Mouse (Mus musculus) CH12.LX (cell line): ENCODE results near the gene Kcnn3. TPM values are rescaled to one million over a fixed set of nuclear protein-coding genes. Genes with fewer than 3 reads are reported as not detected.

Experiments used
- DNase-seq: peaks from one replicate; pipeline ENCODE4 v3.0.0-alpha.2; 2013; ENCODE audit errors: extremely low read depth
- H3K27ac ChIP-seq: 2 replicates; pipeline ENCODE4 v1.5.1; 2012; ENCODE audit warnings: low read depth, mild to moderate bottlenecking, control low read depth, moderate library complexity; ENCODE audit not compliant: insufficient read depth
- H3K27me3 ChIP-seq: replicated peaks from 2 replicates; pipeline ENCODE3; 2012; ENCODE audit warnings: inconsistent platforms
- H3K36me3 ChIP-seq, 2 experiments: replicated peaks in 1 of 2; 2 replicates each; pipeline versions ENCODE3 to v1.6.1; 2012; ENCODE audit warnings: inconsistent platforms in 1 of 2, low read length in 1 of 2, mild to moderate bottlenecking in 1 of 2, mixed read lengths in 1 of 2, moderate library complexity in 1 of 2; ENCODE audit not compliant: control insufficient read depth in 1 of 2, insufficient read depth in 1 of 2
- H3K4me1 ChIP-seq, 2 experiments: 2 replicates each; pipeline ENCODE4 v1.6.1; 2012; ENCODE audit warnings: inconsistent platforms in 1 of 2, moderate library complexity in 1 of 2; ENCODE audit not compliant: insufficient read depth in 2 of 2, control insufficient read depth in 1 of 2
- H3K4me2 ChIP-seq: 2 replicates; pipeline ENCODE4 v1.6.1; 2012; ENCODE audit warnings: low read depth, mild to moderate bottlenecking, control low read depth; ENCODE audit not compliant: poor library complexity, insufficient read depth, severe bottlenecking
- H3K4me3 ChIP-seq, 3 experiments: fragments of 150-350 bp in 1 of 3; sonication (generic) in 1 of 3; replicated peaks in 1 of 3; 2 replicates each; pipeline versions ENCODE3 to v1.5.1; 2011 to 2012; ENCODE audit warnings: low read depth in 2 of 3, low read length in 2 of 3, mild to moderate bottlenecking in 2 of 3, moderate library complexity in 2 of 3, control low read depth in 1 of 3, improper control_type of control experiment in 1 of 3, inconsistent platforms in 1 of 3, mixed read lengths in 1 of 3; ENCODE audit not compliant: poor library complexity in 1 of 3
- H3K79me2 ChIP-seq: replicated peaks from 2 replicates; pipeline ENCODE4 v1.6.1; 2012; ENCODE audit warnings: mild to moderate bottlenecking, moderate library complexity; ENCODE audit not compliant: control insufficient read depth, poor library complexity, insufficient read depth, severe bottlenecking; ENCODE audit errors: extremely low read depth
- H3K9ac ChIP-seq: 2 replicates; pipeline ENCODE4 v1.6.1; 2012; ENCODE audit warnings: low read depth, mild to moderate bottlenecking, control low read depth, moderate library complexity; ENCODE audit not compliant: insufficient read depth
- H3K9me3 ChIP-seq: replicated peaks from 2 replicates; pipeline ENCODE3; 2012; ENCODE audit warnings: low read length, inconsistent platforms, mixed read lengths
- CHD1 ChIP-seq: IDR thresholded peaks from 2 replicates; pipeline ENCODE4 v1.6.1; 2012; ENCODE audit warnings: low read depth, low read length, improper control_type of control experiment, inconsistent platforms
- CHD2 ChIP-seq: IDR thresholded peaks from 2 replicates; pipeline ENCODE4 v1.6.1; 2011; ENCODE audit warnings: low read length, improper control_type of control experiment
- EP300 ChIP-seq: IDR thresholded peaks from 2 replicates; pipeline ENCODE4 v1.6.1; 2011; ENCODE audit warnings: low read length, improper control_type of control experiment
- ETS1 ChIP-seq: conservative IDR thresholded peaks from 2 replicates; pipeline ENCODE4 v1.6.1; 2012; ENCODE audit warnings: low read depth, mild to moderate bottlenecking, inconsistent platforms, low read length, improper control_type of control experiment, moderate library complexity
- HCFC1 ChIP-seq: IDR thresholded peaks from 2 replicates; pipeline ENCODE4 v1.6.1; 2012; ENCODE audit warnings: low read depth, mild to moderate bottlenecking, inconsistent platforms, low read length, improper control_type of control experiment
- IRF4 ChIP-seq: IDR thresholded peaks from 2 replicates; pipeline ENCODE4 v1.6.1; 2014; ENCODE audit warnings: low read depth, mild to moderate bottlenecking, inconsistent platforms, low read length, improper control_type of control experiment
- JUN ChIP-seq: IDR thresholded peaks from 2 replicates; pipeline ENCODE4 v1.6.1; 2011; ENCODE audit warnings: low read depth, mild to moderate bottlenecking, low read length, improper control_type of control experiment, moderate library complexity; ENCODE audit not compliant: insufficient read depth
- MAFK ChIP-seq: IDR thresholded peaks from 2 replicates; pipeline ENCODE4 v1.6.1; 2011; ENCODE audit warnings: low read length, improper control_type of control experiment; ENCODE audit not compliant: insufficient replicate concordance
- MAZ ChIP-seq: IDR thresholded peaks from 2 replicates; pipeline ENCODE4 v1.6.1; 2012; ENCODE audit warnings: low read depth, mild to moderate bottlenecking, inconsistent platforms, low read length, improper control_type of control experiment, moderate library complexity
- MYC ChIP-seq: IDR thresholded peaks from 2 replicates; pipeline ENCODE4 v1.6.1; 2011; ENCODE audit warnings: low read depth, mild to moderate bottlenecking, improper control_type of control experiment, low read length
- NELFE ChIP-seq: IDR thresholded peaks from 2 replicates; pipeline ENCODE4 v1.6.1; 2011; ENCODE audit warnings: low read depth, low read length, improper control_type of control experiment
- NRF1 ChIP-seq: IDR thresholded peaks from 2 replicates; pipeline ENCODE4 v1.6.1; 2014; ENCODE audit warnings: low read depth, mild to moderate bottlenecking, inconsistent platforms, low read length, improper control_type of control experiment, moderate library complexity
- PAX5 ChIP-seq: IDR thresholded peaks from 2 replicates; pipeline ENCODE4 v1.6.1; 2012; ENCODE audit warnings: low read length, inconsistent platforms, mixed read lengths
- POLR2A ChIP-seq: IDR thresholded peaks from 2 replicates; pipeline ENCODE4 v1.6.1; 2011; ENCODE audit warnings: low read depth, mild to moderate bottlenecking, improper control_type of control experiment, low read length
- POLR2AphosphoS2 ChIP-seq: IDR thresholded peaks from 2 replicates; pipeline ENCODE4 v1.6.1; 2011; ENCODE audit warnings: low read depth, low read length, improper control_type of control experiment
- SIN3A ChIP-seq: IDR thresholded peaks from 2 replicates; pipeline ENCODE4 v1.6.1; 2012; ENCODE audit warnings: low read length, improper control_type of control experiment, inconsistent platforms
- TCF12 ChIP-seq: IDR thresholded peaks from 2 replicates; pipeline ENCODE4 v1.6.1; 2014; ENCODE audit warnings: low read depth, mild to moderate bottlenecking, inconsistent platforms, low read length, improper control_type of control experiment
- UBTF ChIP-seq: IDR thresholded peaks from 2 replicates; pipeline ENCODE4 v1.6.1; 2012; ENCODE audit warnings: low read depth, mild to moderate bottlenecking, inconsistent platforms, low read length, improper control_type of control experiment, moderate library complexity
- USF1 ChIP-seq: IDR thresholded peaks from 2 replicates; pipeline ENCODE4 v1.6.1; 2014; ENCODE audit warnings: low read depth, mild to moderate bottlenecking, inconsistent platforms, low read length, improper control_type of control experiment
- USF2 ChIP-seq: conservative IDR thresholded peaks from 2 replicates; pipeline ENCODE4 v1.6.1; 2011; ENCODE audit warnings: low read depth, low read length, improper control_type of control experiment
- ZC3H11A ChIP-seq: IDR thresholded peaks from 2 replicates; pipeline ENCODE4 v1.6.1; 2012; ENCODE audit warnings: low read depth, mild to moderate bottlenecking, inconsistent platforms, low read length, improper control_type of control experiment
- ZKSCAN1 ChIP-seq: IDR thresholded peaks from 2 replicates; pipeline ENCODE4 v1.6.1; 2012; ENCODE audit warnings: low read depth, inconsistent platforms, low read length, improper control_type of control experiment, borderline replicate concordance
- ZMIZ1 ChIP-seq: IDR thresholded peaks from 2 replicates; pipeline ENCODE4 v1.6.1; 2012; ENCODE audit warnings: low read depth, mild to moderate bottlenecking, inconsistent platforms, low read length, improper control_type of control experiment
- ZNF384 ChIP-seq: IDR thresholded peaks from 2 replicates; pipeline ENCODE4 v1.6.1; 2012; ENCODE audit warnings: low read depth, low read length, improper control_type of control experiment, inconsistent platforms
- dilution Hi-C: fragments of 300-500 bp; cut with MboI; formaldehyde crosslinking; loops from 2 replicates; pipeline ENCODE4 v1.14.3; 2020; ENCODE audit warnings: low sequenced_read_pairs; ENCODE audit not compliant: extremely low pct_unique_long_range_greater_than_20kb, extremely low pct_ligation_motif_present
- in situ Hi-C: fragments of 300-500 bp; cut with MboI; formaldehyde crosslinking; loops from 3 replicates; pipeline ENCODE4 v1.14.3; 2019; ENCODE audit warnings: low sequenced_read_pairs, low pct_ligation_motif_present, low pct_unique_long_range_greater_than_20kb, mixed read lengths
- polyA plus RNA-seq: library from polyadenylated mRNA; unstranded; fragments of >175 nt; gene quantifications from 2 replicates; pipeline ENCODE4 v1.2.1, GENCODE M21; 2012; ENCODE audit warnings: low read depth; ENCODE audit not compliant: insufficient read length
- total RNA-seq, 2 experiments: library from RNA; depleted of rRNA; stranded (reverse); fragments of 300-350 nt in 1 of 2; fragments of >200 nt in 1 of 2; gene quantifications; 2 replicates each; pipeline ENCODE4 v1.2.3; 2012 to 2014

Gene Kcnn3
- total and polyA plus RNA-seq, 3 experiments = 0.06 TPM; not detected in 2

GRCm38 (mm10) chr3:89622825-89623224, 102.9 kb downstream of the Kcnn3 start:
- peaks cover 4 to 41% of the 10 kb centered on the region in 2 experiments; a peak in 2 of 4 replicates for H3K4me1 ChIP-seq
- in situ Hi-C loops (no loop called here), dilution Hi-C loops (no loop called here)
- H3K79me2 ChIP-seq = no peaks in the 10 kb centered on the region
- no peak overlapping the region for H3K27ac ChIP-seq
- no peak overlapping the region for H3K4me3 ChIP-seq
- TF ChIP-seq MAFK (no peak), EP300 (no peak), ZC3H11A (no peak), PAX5 (no peak), IRF4 (no peak), MAZ (no peak), POLR2AphosphoS2 (no peak), NELFE (no peak), SIN3A (no peak), CHD1 (no peak), ETS1 (no peak), USF1 (no peak), TCF12 (no peak), ZKSCAN1 (no peak), ZNF384 (no peak), NRF1 (no peak), USF2 (no peak), ZMIZ1 (no peak), JUN (no peak)
- no peak overlapping the region for H3K9ac ChIP-seq
- DNase-seq = no peak
- no peaks in the 10 kb centered on the region for H3K36me3 ChIP-seq
- no peaks in the 10 kb centered on the region for H3K9me3 ChIP-seq
- no peak overlapping the region for H3K4me2 ChIP-seq
- no peaks in the 10 kb centered on the region for H3K27me3 ChIP-seq

- dilution Hi-C loops = no loop called here
- Histone ChIP-seq H3K4me3 (no peak overlapping the region), H3K9me3 (no peaks in the 10 kb centered on the region), H3K9ac (no peak overlapping the region), H3K4me1 (peaks cover 4 to 48% of the 10 kb centered on the region in 2 experiments; a peak in 2 of 4 replicates), H3K36me3 (no peaks in the 10 kb centered on the region), H3K4me2 (no peak overlapping the region), H3K27ac (no peak overlapping the region), H3K79me2 (no peaks in the 10 kb centered on the region), H3K27me3 (no peaks in the 10 kb centered on the region)
- in situ Hi-C loops = no loop called here
- TF ChIP-seq MYC (no peak), CHD2 (no peak), USF2 (no peak), HCFC1 (no peak), POLR2A (no peak), POLR2AphosphoS2 (no peak), PAX5 (no peak), MAZ (no peak), UBTF (no peak), NRF1 (no peak), ETS1 (no peak), IRF4 (no peak), JUN (no peak), NELFE (no peak), CHD1 (no peak)
- no peak for DNase-seq
Measured at GRCm38 (mm10) chr3:89623531-89623930, 103.6 kb downstream of the Kcnn3 start.
